Comparison of ENCODE assay signal across 22 mouse cellular contexts in the genomic region with DNA sequence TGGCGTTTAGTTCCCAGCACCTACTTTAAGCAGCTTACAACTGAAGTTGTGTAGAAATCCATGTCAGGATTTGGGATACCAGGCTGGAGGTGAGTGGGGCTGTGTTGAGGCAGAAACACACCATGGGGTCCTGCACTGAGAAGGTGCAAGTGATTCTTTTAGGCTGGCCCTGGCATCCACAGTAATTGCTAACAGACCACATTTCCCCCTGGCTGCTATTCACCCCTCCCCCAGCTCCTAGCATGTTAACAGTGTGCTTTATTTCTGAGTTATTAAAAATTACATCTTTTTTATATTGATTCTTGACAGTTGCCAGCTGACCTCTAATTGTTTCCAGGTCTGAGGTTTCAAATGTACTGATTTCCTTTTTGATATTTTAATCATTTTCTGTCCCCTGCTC.
A peak's percentile ranks its signal among the peaks of the same experiment; 100 is the strongest.
DNase-seq lines count a peak whose midpoint lies in the region; ATAC-seq and TF ChIP-seq lines count a peak whose summit lies in the region.
"Had no signal": no experiment of that assay in that cellular context is flagged by ENCODE, and none has a peak within 500 bp of the region (broad histone marks: within the 10 kb centered on the region; RNA-seq: fewer than 3 reads in every experiment).

No protein-coding gene starts in this region.

- no peak overlapping the region for H3K4me2 ChIP-seq in embryonic facial prominence, embryonic 14.5 days (ENCODE audit: low read depth, low read length)
- no peak overlapping the region for H3K4me2 ChIP-seq in limb, embryonic 12.5 days
- H3K4me2 ChIP-seq: forebrain, embryonic 15.5 days; hindbrain, embryonic 14.5 days had no signal

- intact Hi-C loops in heart, adult 2 months (cut with DNase I) = no loop called here

- H3K4me1 ChIP-seq in heart, adult 2 months (ENCODE audit: control insufficient read depth, insufficient read depth, low read length) = no peaks in the 10 kb centered on the region
- peaks cover 41% of the 10 kb centered on the region for H3K4me1 ChIP-seq in embryonic facial prominence, embryonic 10.5 days
- H3K4me1 ChIP-seq in embryonic facial prominence, embryonic 14.5 days (ENCODE audit: control insufficient read depth, insufficient read depth, low read length) = no peaks in the 10 kb centered on the region
- peaks cover 9% of the 10 kb centered on the region; the same call in 1 of the 2 replicates for H3K4me1 ChIP-seq in limb, embryonic 12.5 days (replicated peaks)

- TF ChIP-seq EP300 in heart, adult 2 months (IDR thresholded peaks at IDR 0.05; ENCODE audit: insufficient read depth, low read depth, low read length) = no peak

- TF ChIP-seq POLR2A in heart, adult 2 months (IDR thresholded peaks at IDR 0.05; ENCODE audit: insufficient read depth, low read depth, low read length) = no peak

- no peak overlapping the region for H3K27ac ChIP-seq in heart, adult 2 months
- H3K27ac ChIP-seq in embryonic facial prominence, embryonic 10.5 days (replicated peaks) = peak overlapping the region; percentile 65; the same call in 1 of the 2 replicates
- no peak overlapping the region for H3K27ac ChIP-seq in embryonic facial prominence, embryonic 14.5 days (replicated peaks; ENCODE audit: low read depth, low read length)
- no peak overlapping the region for H3K27ac ChIP-seq in limb, embryonic 12.5 days
- no peak overlapping the region for H3K27ac ChIP-seq in layer of hippocampus, adult 2 months
- H3K27ac ChIP-seq: forebrain, embryonic 15.5 days; gastrocnemius, adult 2 months; heart, embryonic 10.5 days; hindbrain, embryonic 14.5 days had no signal

- ATAC-seq in embryonic facial prominence, embryonic 14.5 days (ENCODE audit: low read depth) = no peak
- peak; percentile 85 for ATAC-seq in limb, embryonic 12.5 days (ENCODE audit: insufficient number of reproducible peaks, insufficient read depth, low FRiP score, low TSS enrichment, low read depth)
- ATAC-seq: forebrain, embryonic 15.5 days; inflammation-experienced regulatory T-cells, adult 6 months; intestine, postnatal 0 days had no signal

- peak; percentile 67 for DNase-seq in heart, adult 11 months
- no peak for DNase-seq in heart, adult 2 months
- DNase-seq in embryonic facial prominence, embryonic 10.5 days (ENCODE audit: low spot score) = peak; percentile 48
- DNase-seq in embryonic facial prominence, embryonic 14.5 days (ENCODE audit: low spot score) = peak; percentile 18
- no peak for DNase-seq in layer of hippocampus, adult 2 months (ENCODE audit: low spot score in 2 of 2)
- no peak for DNase-seq in left cerebral cortex, adult 18-20 months (ENCODE audit: low spot score in 2 of 2)
- DNase-seq: adrenal gland, adult 2 months; adrenal gland, postnatal 25 days; cerebellum, adult 18-20 months; cerebellum, adult 9-11 months; cerebellum, postnatal 36 days; gastrocnemius, adult 2 months; gastrocnemius, postnatal 25 days; heart, postnatal 10 days; heart, postnatal 4 days had no signal

- TF ChIP-seq CTCF in heart, adult 2 months (IDR thresholded peaks at IDR 0.05) = no peak
- no peak for TF ChIP-seq CTCF in layer of hippocampus, adult 2 months (conservative IDR thresholded peaks at IDR 0.05)

- no peak overlapping the region for H3K9ac ChIP-seq in heart, adult 2 months (ENCODE audit: low read depth, low read length)
- no peak overlapping the region for H3K9ac ChIP-seq in embryonic facial prominence, embryonic 14.5 days (ENCODE audit: low read depth, low read length)
- no peak overlapping the region for H3K9ac ChIP-seq in limb, embryonic 12.5 days (replicated peaks)
- H3K9ac ChIP-seq: forebrain, embryonic 15.5 days; hindbrain, embryonic 14.5 days had no signal

- no peaks in the 10 kb centered on the region for H3K27me3 ChIP-seq in heart, adult 2 months (ENCODE audit: control insufficient read depth, insufficient read depth, low read length)
- no peaks in the 10 kb centered on the region for H3K27me3 ChIP-seq in embryonic facial prominence, embryonic 10.5 days (replicated peaks; ENCODE audit: low read depth, poor library complexity, severe bottlenecking)
- H3K27me3 ChIP-seq in embryonic facial prominence, embryonic 14.5 days (replicated peaks; ENCODE audit: control insufficient read depth, insufficient read depth, low read length) = no peaks in the 10 kb centered on the region
- no peaks in the 10 kb centered on the region for H3K27me3 ChIP-seq in limb, embryonic 12.5 days
- H3K27me3 ChIP-seq: CH12.LX; forebrain, embryonic 15.5 days had no signal

- no peaks in the 10 kb centered on the region for H3K79me2 ChIP-seq in heart, adult 2 months (replicated peaks; ENCODE audit: control insufficient read depth, insufficient read depth, low read length)

- 79% methylated on average over 1 of the region's 1 CpGs for WGBS in heart, adult 2 months
- WGBS in embryonic facial prominence, embryonic 10.5 days = 79% methylated on average over 1 of the region's 1 CpGs
- 67% methylated on average over 1 of the region's 1 CpGs for WGBS in embryonic facial prominence, embryonic 14.5 days
- 78% methylated on average over 1 of the region's 1 CpGs for WGBS in limb, embryonic 12.5 days

- H3K9me3 ChIP-seq in embryonic facial prominence, embryonic 10.5 days = no peaks in the 10 kb centered on the region
- no peaks in the 10 kb centered on the region for H3K9me3 ChIP-seq in embryonic facial prominence, embryonic 14.5 days (ENCODE audit: control insufficient read depth, low read length)
- H3K9me3 ChIP-seq in limb, embryonic 12.5 days = no peaks in the 10 kb centered on the region
- H3K9me3 ChIP-seq: forebrain, embryonic 15.5 days; heart, embryonic 10.5 days had no signal

- H3K36me3 ChIP-seq in heart, adult 2 months (ENCODE audit: control insufficient read depth, insufficient read depth, low read length) = no peaks in the 10 kb centered on the region
- H3K36me3 ChIP-seq in embryonic facial prominence, embryonic 10.5 days (replicated peaks) = no peaks in the 10 kb centered on the region
- no peaks in the 10 kb centered on the region for H3K36me3 ChIP-seq in embryonic facial prominence, embryonic 14.5 days (ENCODE audit: control insufficient read depth, insufficient read depth, low read length)
- H3K36me3 ChIP-seq in limb, embryonic 12.5 days = no peaks in the 10 kb centered on the region
- H3K36me3 ChIP-seq: forebrain, embryonic 15.5 days; heart, embryonic 10.5 days had no signal

- H3K4me3 ChIP-seq in heart, adult 2 months = no peak overlapping the region
- no peak overlapping the region for H3K4me3 ChIP-seq in embryonic facial prominence, embryonic 10.5 days
- no peak overlapping the region for H3K4me3 ChIP-seq in embryonic facial prominence, embryonic 14.5 days (ENCODE audit: low read depth, low read length)
- no peak overlapping the region for H3K4me3 ChIP-seq in limb, embryonic 12.5 days (replicated peaks)
- H3K4me3 ChIP-seq in layer of hippocampus, adult 2 months = no peak overlapping the region
- H3K4me3 ChIP-seq: forebrain, embryonic 15.5 days; gastrocnemius, adult 2 months; heart, embryonic 10.5 days had no signal

Comparison
In these comparisons a context has a peak if more than half of its experiments do, and no peak if none do; other contexts are left out.
1. DNase-seq: peak in heart, adult 11 months (single experiment), embryonic facial prominence, embryonic 10.5 days (single experiment) and embryonic facial prominence, embryonic 14.5 days (single experiment); none in heart, adult 2 months (0 of 2), layer of hippocampus, adult 2 months (0 of 2) and left cerebral cortex, adult 18-20 months (0 of 2).